Mouse (Mus musculus) heart, adult 2 months (tissue): Measurements from ENCODE around the gene Pes1. TPM values are rescaled to one million over a fixed set of nuclear protein-coding genes. Genes with fewer than 3 reads are reported as not detected.

Source experiments
- DNase-seq, 2 experiments: peaks; one replicate each; pipeline ENCODE4 v3.0.0; 2021
- H3K27ac ChIP-seq: fragments of 200-600 bp; 2 replicates; pipeline ENCODE4 v1.8.1; 2022
- H3K27me3 ChIP-seq: fragments of 200-500 bp; 2 replicates; pipeline ENCODE4 v1.6.1; 2012; ENCODE audit warnings: mild to moderate bottlenecking, low read length, inconsistent platforms, mixed read lengths; ENCODE audit not compliant: control insufficient read depth, insufficient read depth
- H3K36me3 ChIP-seq: fragments of 200-500 bp; 2 replicates; pipeline ENCODE4 v1.6.1; 2012; ENCODE audit warnings: low read length, inconsistent platforms; ENCODE audit not compliant: control insufficient read depth, insufficient read depth
- H3K4me1 ChIP-seq: fragments of 200-500 bp; 2 replicates; pipeline ENCODE4 v1.6.1; 2011; ENCODE audit warnings: low read length; ENCODE audit not compliant: control insufficient read depth, insufficient read depth
- H3K4me3 ChIP-seq: fragments of 200-600 bp; 2 replicates; pipeline ENCODE4 v1.8.1; 2022
- H3K79me2 ChIP-seq: fragments of 200-500 bp; replicated peaks from 2 replicates; pipeline ENCODE4 v1.6.1; 2012; ENCODE audit warnings: mild to moderate bottlenecking, inconsistent platforms, low read length, moderate library complexity, mixed read lengths; ENCODE audit not compliant: control insufficient read depth, insufficient read depth
- H3K9ac ChIP-seq: fragments of 200-500 bp; 2 replicates; pipeline ENCODE4 v1.6.1; 2012; ENCODE audit warnings: low read depth, mild to moderate bottlenecking, control low read depth, inconsistent platforms, low read length, mixed read lengths
- CTCF ChIP-seq: fragments of 200-600 bp; IDR thresholded peaks from 2 replicates; pipeline ENCODE4 v1.8.1; 2022; ENCODE audit warnings: antibody characterized with exemption, mild to moderate bottlenecking, moderate library complexity
- EP300 ChIP-seq: fragments of 200-500 bp; IDR thresholded peaks from 2 replicates; pipeline ENCODE4 v1.6.1; 2011; ENCODE audit warnings: low read depth, low read length, control low read depth; ENCODE audit not compliant: insufficient read depth
- POLR2A ChIP-seq: fragments of 200-500 bp; IDR thresholded peaks from 2 replicates; pipeline ENCODE4 v1.6.1; 2011; ENCODE audit warnings: mild to moderate bottlenecking, low read depth, low read length, control low read depth; ENCODE audit not compliant: insufficient read depth
- WGBS: fragments of 180-500 bp; shearing (Covaris S2); methylation state at CpG from one replicate; pipeline ENCODE4 v1.1.7; 2018; 5-methylcytosine and 5-hydroxymethylcytosine counted together
- intact Hi-C: fragments of 180-260 bp; cut with DNase I; formaldehyde crosslinking; loops from one replicate; pipeline ENCODE4 v1.15.1; 2025
- long read RNA-seq: library from polyadenylated mRNA; stranded (forward); transcript quantifications from one replicate; pipeline ENCODE4 v2.0.0, GENCODE M21; 2021
- polyA plus RNA-seq: library from polyadenylated mRNA; depleted of rRNA; stranded (reverse); fragments of >200 nt; gene quantifications from 2 replicates; pipeline ENCODE4 v1.2.3, GENCODE M21; 2012; rRNA removed
- total RNA-seq, 2 experiments: library from RNA; stranded (reverse); gene quantifications; 2 replicates each; pipeline ENCODE4 v1.2.3; 2021

The Pes1 gene
- total RNA-seq (10 to 100 TPM; 26.6 to 27.3 TPM), polyA plus RNA-seq (19.4 and 26.5 TPM in 2 replicates)
- long read RNA-seq, transcript Pes1-201 (15 exons, 2,911 nt) = major isoform, 8 of 11 reads
- long read RNA-seq, partial matches to known transcripts = 3 of 11 reads
- long read RNA-seq, other reads (novel, unspliced or antisense) = 0 of 11 reads

GRCm38 (mm10) chr11:3963610-3964415, at the start of gene Pes1:
TSS of gene Pes1 (plus strand) at chr11:3963975.
- Histone ChIP-seq H3K36me3 (peaks cover 3% of the 10 kb centered on the region), H3K27me3 (no peaks in the 10 kb centered on the region), H3K4me1 (peaks cover 2% of the 10 kb centered on the region; the same call in 1 of the 2 replicates), H3K27ac (peak within 1 kb of the TSS; percentile 96), H3K4me3 (peak within 1 kb of the TSS; percentile 81), H3K9ac (peak within 1 kb of the TSS; percentile 82), H3K79me2 (peaks cover 2% of the 10 kb centered on the region; the same call in 1 of the 2 replicates)
- DNase-seq = peak; percentile 84 to 88
- peak; percentile 53 for TF ChIP-seq EP300
- TF ChIP-seq POLR2A = peak; percentile 71
- TF ChIP-seq CTCF = no peak
- intact Hi-C loops = loop anchor here (1.0 to 5.0 kb wide), 2 partner anchors 32 to 52 kb away; partner anchors contain the start of genes Slc35e4 and Tcn2
- under 1% methylated on average over 31 of the region's 31 CpGs for WGBS

DNA sequence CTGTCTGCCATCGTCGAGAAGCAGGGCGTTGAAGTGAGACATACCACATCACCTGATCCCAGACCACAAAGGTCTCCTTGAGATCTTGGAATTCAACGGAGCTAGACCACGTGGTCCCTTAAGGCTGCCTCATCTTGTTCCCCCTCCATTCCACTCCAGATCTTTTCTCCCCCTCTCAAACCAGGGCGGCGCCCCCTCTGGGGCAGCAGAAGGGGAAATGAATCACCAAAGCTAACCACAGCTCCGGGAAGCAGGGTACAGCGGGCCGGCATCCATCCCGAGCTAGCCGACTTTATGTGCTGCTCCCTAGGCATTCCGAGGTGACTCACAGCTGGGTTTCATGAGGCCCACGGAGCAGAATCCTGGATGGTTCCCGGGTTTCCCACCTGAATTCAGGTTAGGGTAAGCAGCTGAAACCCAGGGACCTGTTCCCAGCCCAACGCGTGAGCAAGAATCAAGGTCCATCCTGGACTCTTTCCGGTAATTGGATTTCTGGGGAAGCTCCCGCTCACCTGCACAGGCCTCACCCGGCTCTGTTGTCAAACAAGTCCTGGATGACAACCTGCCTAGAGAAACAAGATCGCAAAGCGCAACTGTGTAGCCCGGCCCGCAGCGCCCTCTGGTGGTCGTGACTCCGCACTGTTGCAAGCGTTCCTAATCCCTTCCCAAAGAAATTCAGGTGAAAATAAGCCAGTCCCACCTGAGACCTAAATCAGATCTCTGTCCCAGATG, 49.5 kb upstream of the Pes1 start, which contains the start of gene Slc35e4:
TSS of gene Slc35e4 (minus strand) at position 556 of the 732 bp plus-strand sequence.
- Histone ChIP-seq H3K79me2 (peaks cover 3% of the 10 kb centered on the region), H3K4me1 (peaks cover 17% of the 10 kb centered on the region), H3K4me3 (peak within 1 kb of the TSS; percentile 70), H3K27me3 (no peaks in the 10 kb centered on the region), H3K27ac (peak within 1 kb of the TSS; percentile 77), H3K9ac (peak within 1 kb of the TSS; percentile 66), H3K36me3 (no peaks in the 10 kb centered on the region)
- DNase-seq = peak; percentile 82 to 90
- WGBS = under 1% methylated on average over 28 of the region's 28 CpGs
- TF ChIP-seq EP300 (peak; percentile 12; the same call in 1 of the 2 replicates), POLR2A (0 out of 2 replicates have a peak, but pooled peaks have one; percentile 4), CTCF (no peak; the same call in 1 of the 2 replicates)
- intact Hi-C loops = loop anchor here (5.0 to 10.0 kb wide), 3 partner anchors 48 to 712 kb away; partner anchors contain the start of genes Eif4enif1 and Pes1

GRCm38 (mm10) chr11:3918738-3919137, 45.0 kb upstream of the Pes1 start:
- no peak overlapping the region for H3K9ac ChIP-seq
- H3K27me3 ChIP-seq = no peaks in the 10 kb centered on the region
- no peak overlapping the region for H3K4me3 ChIP-seq
- no peak for DNase-seq
- WGBS = 41% methylated on average over 1 of the region's 1 CpGs
- no peaks in the 10 kb centered on the region for H3K36me3 ChIP-seq
- H3K79me2 ChIP-seq = no peaks in the 10 kb centered on the region
- peaks cover 1% of the 10 kb centered on the region; the same call in 1 of the 2 replicates for H3K4me1 ChIP-seq
- peak; percentile 79 for TF ChIP-seq CTCF
- no peak for TF ChIP-seq EP300
- intact Hi-C loops = loop anchor here (10.0 kb wide), 1 partner anchor 384 kb away; no protein-coding TSS in a partner anchor
- no peak overlapping the region for H3K27ac ChIP-seq

DNA sequence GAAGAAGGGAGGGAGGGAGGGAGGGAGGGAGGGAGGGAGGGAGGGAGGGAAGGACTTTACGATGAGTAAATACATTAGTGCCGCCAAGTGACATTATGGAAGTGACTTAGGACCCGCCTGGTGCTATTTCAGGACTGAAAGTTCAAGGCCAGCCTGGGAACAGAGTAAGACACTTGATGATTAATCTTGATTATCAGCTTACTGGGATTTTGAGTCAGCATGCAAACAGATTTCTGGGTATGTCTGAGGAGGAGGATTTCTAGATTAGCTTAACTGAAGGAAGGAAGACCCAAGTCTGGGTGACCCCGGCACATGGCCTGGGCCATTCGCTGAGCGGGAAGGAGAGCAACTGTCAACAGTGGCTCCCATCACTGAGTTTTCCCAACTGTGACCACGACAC, 43.3 kb upstream of the Pes1 start:
- WGBS = 88% methylated on average over 7 of the region's 7 CpGs
- no peaks in the 10 kb centered on the region for H3K27me3 ChIP-seq
- H3K36me3 ChIP-seq = no peaks in the 10 kb centered on the region
- H3K9ac ChIP-seq = no peak overlapping the region
- TF ChIP-seq EP300 = no peak
- no peak for DNase-seq
- H3K27ac ChIP-seq = no peak overlapping the region
- H3K4me1 ChIP-seq = no peaks in the 10 kb centered on the region
- intact Hi-C loops = no loop called here
- H3K79me2 ChIP-seq = no peaks in the 10 kb centered on the region
- H3K4me3 ChIP-seq = no peak overlapping the region

DNA sequence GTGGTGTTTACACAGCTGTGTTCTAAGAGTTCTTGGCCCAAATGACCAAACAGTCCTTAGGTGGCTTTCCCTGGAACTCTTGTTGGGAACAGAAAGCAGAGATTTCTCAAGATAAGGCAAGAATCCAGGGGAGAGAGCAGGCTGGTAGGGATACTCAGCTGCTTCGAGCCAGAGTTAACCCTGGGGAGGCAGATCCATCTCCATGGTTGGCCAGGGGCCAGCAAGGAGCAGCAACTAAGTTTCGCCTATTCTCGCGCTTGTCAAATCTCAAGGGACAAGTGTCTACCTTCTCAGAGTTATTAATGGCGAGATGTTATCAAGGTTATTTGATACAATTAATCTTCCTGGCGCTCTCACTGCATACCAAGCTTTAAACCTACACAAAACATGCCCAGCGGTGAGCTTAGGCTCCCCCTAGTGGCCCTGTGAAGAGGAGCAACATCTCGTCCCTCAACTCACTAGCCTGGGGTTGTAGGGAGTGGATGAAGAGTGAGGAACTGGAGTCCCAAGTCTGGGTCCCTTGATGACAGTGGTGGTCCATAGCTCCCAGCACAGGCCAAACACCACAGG, 42.4 kb upstream of the Pes1 start:
- intact Hi-C loops = no loop called here
- Histone ChIP-seq H3K27ac (no peak overlapping the region), H3K36me3 (no peaks in the 10 kb centered on the region), H3K4me3 (no peak overlapping the region), H3K27me3 (no peaks in the 10 kb centered on the region), H3K4me1 (no peaks in the 10 kb centered on the region), H3K79me2 (no peaks in the 10 kb centered on the region), H3K9ac (no peak overlapping the region)
- TF ChIP-seq POLR2A (no peak), CTCF (peak; percentile 84)
- WGBS = 30% methylated on average over 8 of the region's 8 CpGs
- DNase-seq = peak; percentile 33 to 49
